ENCODE assay signal across 11 mouse cellular contexts in the genomic region with DNA sequence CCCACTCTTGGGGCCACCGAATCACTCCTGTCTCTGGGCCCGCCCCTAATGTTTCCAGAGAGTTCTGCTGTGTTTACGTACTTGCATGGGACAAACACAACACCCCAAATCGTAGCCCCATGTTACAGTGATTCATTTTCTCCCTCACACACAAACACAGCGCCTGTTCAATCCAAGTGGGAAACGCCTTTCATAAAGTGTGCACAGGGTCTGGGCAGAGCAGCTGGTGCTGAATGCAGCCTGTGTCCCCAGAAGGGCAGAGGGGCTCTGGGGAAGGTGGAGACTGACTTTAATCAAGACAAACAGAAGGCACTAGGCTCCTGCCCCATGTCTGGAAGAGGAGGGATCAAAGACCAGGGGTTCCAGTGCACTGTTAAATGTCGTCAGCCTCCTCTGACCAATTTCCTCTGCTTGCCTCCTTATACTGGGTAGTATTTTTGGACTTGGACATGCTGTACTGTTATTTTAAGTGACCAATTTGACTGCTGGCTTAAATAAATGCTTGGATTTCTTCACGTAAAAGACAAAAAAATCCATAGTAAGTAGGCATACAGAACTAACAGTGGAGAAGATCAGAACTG. TPM values are rescaled to one million over a fixed set of nuclear protein-coding genes. Genes with fewer than 3 reads are reported as not detected.
A peak's percentile ranks its signal among the peaks of the same experiment; 100 is the strongest.
DNase-seq lines count a peak whose midpoint lies in the region; ATAC-seq lines count a peak whose summit lies in the region.
"Had no signal": no experiment of that assay in that cellular context is flagged by ENCODE, and none has a peak within 500 bp of the region (broad histone marks: within the 10 kb centered on the region; RNA-seq: fewer than 3 reads in every experiment).

No protein-coding gene starts in this region.

- no peak overlapping the region for H3K9ac ChIP-seq in hindbrain, embryonic 13.5 days
- no peak overlapping the region for H3K9ac ChIP-seq in neural tube, embryonic 12.5 days
- H3K9ac ChIP-seq in forebrain, embryonic 12.5 days = no peak overlapping the region
- H3K9ac ChIP-seq in liver, embryonic 12.5 days = no peak overlapping the region
- H3K9ac ChIP-seq: liver, embryonic 14.5 days had no signal

- H3K9me3 ChIP-seq in hindbrain, embryonic 13.5 days = no peaks in the 10 kb centered on the region
- no peaks in the 10 kb centered on the region for H3K9me3 ChIP-seq in neural tube, embryonic 12.5 days
- no peaks in the 10 kb centered on the region for H3K9me3 ChIP-seq in forebrain, embryonic 12.5 days
- H3K9me3 ChIP-seq in liver, embryonic 12.5 days (replicated peaks) = no peaks in the 10 kb centered on the region

- peaks cover 12% of the 10 kb centered on the region for H3K4me1 ChIP-seq in hindbrain, embryonic 13.5 days (replicated peaks)
- H3K4me1 ChIP-seq in neural tube, embryonic 12.5 days = no peaks in the 10 kb centered on the region
- peaks cover 3% of the 10 kb centered on the region; the same call in 1 of the 2 replicates for H3K4me1 ChIP-seq in forebrain, embryonic 12.5 days
- H3K4me1 ChIP-seq in liver, embryonic 12.5 days = no peaks in the 10 kb centered on the region

- H3K27me3 ChIP-seq in hindbrain, embryonic 13.5 days = no peaks in the 10 kb centered on the region
- H3K27me3 ChIP-seq in neural tube, embryonic 12.5 days (replicated peaks) = no peaks in the 10 kb centered on the region
- H3K27me3 ChIP-seq in forebrain, embryonic 12.5 days = no peaks in the 10 kb centered on the region
- H3K27me3 ChIP-seq in liver, embryonic 12.5 days (replicated peaks) = no peaks in the 10 kb centered on the region

- no peaks in the 10 kb centered on the region for H3K36me3 ChIP-seq in hindbrain, embryonic 13.5 days
- H3K36me3 ChIP-seq in neural tube, embryonic 12.5 days = no peaks in the 10 kb centered on the region
- H3K36me3 ChIP-seq in forebrain, embryonic 12.5 days (replicated peaks) = no peaks in the 10 kb centered on the region
- H3K36me3 ChIP-seq in liver, embryonic 12.5 days = no peaks in the 10 kb centered on the region

- intact Hi-C loops in left cerebral cortex, postnatal 4 days (cut with DNase I) = no loop called here
- intact Hi-C loops in left cerebral cortex, postnatal 36 days (cut with DNase I) = no loop called here

- peak; percentile 16 for DNase-seq in cerebellum, adult 9-11 months
- no peak for DNase-seq in cerebellum, adult 18-20 months
- peak; percentile 17 for DNase-seq in left cerebral cortex, postnatal 4 days
- no peak for DNase-seq in left cerebral cortex, postnatal 36 days (ENCODE audit: low spot score in 2 of 2)
- DNase-seq: gastrocnemius, postnatal 14 days had no signal

- no peak overlapping the region for H3K27ac ChIP-seq in hindbrain, embryonic 13.5 days
- H3K27ac ChIP-seq in neural tube, embryonic 12.5 days = no peak overlapping the region
- H3K27ac ChIP-seq in forebrain, embryonic 12.5 days = no peak overlapping the region
- H3K27ac ChIP-seq in liver, embryonic 12.5 days = no peak overlapping the region
- H3K27ac ChIP-seq: liver, embryonic 14.5 days had no signal

- H3K4me3 ChIP-seq in hindbrain, embryonic 13.5 days = no peak overlapping the region
- H3K4me3 ChIP-seq in neural tube, embryonic 12.5 days = no peak overlapping the region
- H3K4me3 ChIP-seq in forebrain, embryonic 12.5 days (replicated peaks) = no peak overlapping the region
- H3K4me3 ChIP-seq in liver, embryonic 12.5 days = no peak overlapping the region

- peak overlapping the region; percentile 15; the same call in 1 of the 2 replicates for H3K4me2 ChIP-seq in hindbrain, embryonic 13.5 days
- 0 out of 2 replicates have a peak overlapping the region, but pooled peaks have one; percentile 3 for H3K4me2 ChIP-seq in neural tube, embryonic 12.5 days (replicated peaks)
- no peak overlapping the region for H3K4me2 ChIP-seq in forebrain, embryonic 12.5 days
- H3K4me2 ChIP-seq in liver, embryonic 12.5 days = no peak overlapping the region

- WGBS in hindbrain, embryonic 13.5 days = 60% methylated on average over 8 of the region's 8 CpGs
- WGBS in neural tube, embryonic 12.5 days = 62% methylated on average over 8 of the region's 8 CpGs
- 67% methylated on average over 8 of the region's 8 CpGs for WGBS in forebrain, embryonic 12.5 days
- 64% methylated on average over 8 of the region's 8 CpGs for WGBS in liver, embryonic 12.5 days (ENCODE audit: insufficient replicate concordance)

- ATAC-seq in hindbrain, embryonic 13.5 days (ENCODE audit: low FRiP score) = no peak
- peak; percentile 21; the same call in 1 of the 2 replicates for ATAC-seq in neural tube, embryonic 12.5 days (ENCODE audit: low FRiP score, low read depth)
- no peak for ATAC-seq in forebrain, embryonic 12.5 days (ENCODE audit: low FRiP score)
- ATAC-seq in liver, embryonic 12.5 days = no peak

RNA-seq across cellular contexts. Expression of a gene that starts 0.7 kb away (rescaled TPM):
- total RNA-seq in left cerebral cortex, postnatal 4 days (2021) = 1 to 10 TPM; 1.6 TPM
- total RNA-seq in left cerebral cortex, postnatal 36 days (2021) = 1 to 10 TPM; 2.5 to 3.4 TPM
- polyA plus RNA-seq in hindbrain, embryonic 13.5 days (2015; fragmentation: Nextera tagmentation; extraction: Ambion mirVana) = 1.4 and 1.6 TPM in 2 replicates
- polyA plus RNA-seq in neural tube, embryonic 12.5 days (2016; fragmentation: Nextera tagmentation; extraction: Ambion mirVana) = 1.5 and 1.6 TPM in 2 replicates
- 0.86 and 0.95 TPM in 2 replicates for polyA plus RNA-seq in forebrain, embryonic 12.5 days (2016; fragmentation: Nextera tagmentation; extraction: Ambion mirVana)
- polyA plus RNA-seq in liver, embryonic 12.5 days (2016; fragmentation: Nextera tagmentation; extraction: Ambion mirVana) = 4.7 and 5.2 TPM in 2 replicates

RNA-seq across cellular contexts. Expression of a gene that starts 48.5 kb away (rescaled TPM):
- total RNA-seq in left cerebral cortex, postnatal 4 days (2021) = 1 to 10 TPM; 1.0 to 1.1 TPM
- under 1 TPM in 1 of 2 experiments, not detected in 1; 0.59 TPM for total RNA-seq in left cerebral cortex, postnatal 36 days (2021)
- 0.87 and 1.6 TPM in 2 replicates for polyA plus RNA-seq in hindbrain, embryonic 13.5 days (2015; fragmentation: Nextera tagmentation; extraction: Ambion mirVana)
- 0.40 TPM in 1 of 2 replicates, not detected in the other for polyA plus RNA-seq in neural tube, embryonic 12.5 days (2016; fragmentation: Nextera tagmentation; extraction: Ambion mirVana)
- 0.28 and 0.49 TPM in 2 replicates for polyA plus RNA-seq in forebrain, embryonic 12.5 days (2016; fragmentation: Nextera tagmentation; extraction: Ambion mirVana)
- polyA plus RNA-seq in liver, embryonic 12.5 days (2016; fragmentation: Nextera tagmentation; extraction: Ambion mirVana) = not detected in 2 replicates
- total RNA-seq: gastrocnemius, postnatal 14 days; neutrophil, adult 5-6 weeks had no signal

Comparison
In these comparisons a context has a peak if more than half of its experiments do, and no peak if none do; other contexts are left out.
1. DNase-seq: peak in cerebellum, adult 9-11 months (single experiment) and left cerebral cortex, postnatal 4 days (single experiment); none in cerebellum, adult 18-20 months (0 of 2) and left cerebral cortex, postnatal 36 days (0 of 2).
2. H3K4me2 ChIP-seq: peak in hindbrain, embryonic 13.5 days (single experiment) and neural tube, embryonic 12.5 days (single experiment); none in forebrain, embryonic 12.5 days (single experiment) and liver, embryonic 12.5 days (single experiment).